Comparison of ENCODE assay signal across 16 mouse cellular contexts in genomic region chr7:126967361-126967760, GRCm38 (mm10). TPM values are rescaled to one million over a fixed set of nuclear protein-coding genes. Genes with fewer than 3 reads are reported as not detected.
"Had no signal": no experiment of that assay in that cellular context is flagged by ENCODE, and none has a peak within 500 bp of the region (broad histone marks: within the 10 kb centered on the region; RNA-seq: fewer than 3 reads in every experiment).

No protein-coding gene starts in this region.

- H3K4me1 ChIP-seq: liver, embryonic 13.5 days; lung, embryonic 15.5 days; midbrain, embryonic 12.5 days had no signal

- H3K9ac ChIP-seq: liver, embryonic 13.5 days; liver, postnatal 0 days; lung, embryonic 15.5 days; midbrain, embryonic 12.5 days had no signal

- H3K9me3 ChIP-seq: liver, embryonic 13.5 days; lung, embryonic 15.5 days; midbrain, embryonic 12.5 days had no signal

- DNase-seq: kidney, adult 2 months; kidney, postnatal 25 days; layer of hippocampus, adult 9-11 months; layer of hippocampus, postnatal 36 days; liver, embryonic 13.5 days; liver, postnatal 0 days; lung, postnatal 14 days; thymus, postnatal 36 days had no signal

- H3K4me3 ChIP-seq: liver, embryonic 13.5 days; lung, embryonic 15.5 days; megakaryocyte, embryonic 14.5 days; midbrain, embryonic 12.5 days had no signal

- ATAC-seq: liver, postnatal 0 days; midbrain, embryonic 16.5 days had no signal

- H3K27ac ChIP-seq: liver, embryonic 13.5 days; lung, embryonic 15.5 days; macrophage; midbrain, embryonic 12.5 days had no signal

- H3K36me3 ChIP-seq: liver, embryonic 13.5 days; lung, embryonic 15.5 days had no signal

- H3K4me2 ChIP-seq: liver, embryonic 13.5 days; lung, embryonic 15.5 days; midbrain, embryonic 12.5 days had no signal

RNA-seq across cellular contexts. Expression of gene Cdiptos, which starts 8.5 kb away (rescaled TPM):
- total RNA-seq: layer of hippocampus, adult 18-20 months; left cerebral cortex, postnatal 25 days had no signal

RNA-seq across cellular contexts. Expression of gene Asphd1, which starts 18.0 kb away (rescaled TPM):
- polyA plus RNA-seq: liver, embryonic 13.5 days; liver, postnatal 0 days; macrophage; thymus, postnatal 0 days had no signal
